Mouse (Mus musculus) lung, adult 18-20 months (tissue): ENCODE measurements around the gene Abhd6.

Experiments used
- DNase-seq, 2 experiments: peaks; one replicate each; pipeline ENCODE4 v3.0.0; 2022; ENCODE audit warnings: mixed read lengths in 2 of 2

The Abhd6 gene

DNA sequence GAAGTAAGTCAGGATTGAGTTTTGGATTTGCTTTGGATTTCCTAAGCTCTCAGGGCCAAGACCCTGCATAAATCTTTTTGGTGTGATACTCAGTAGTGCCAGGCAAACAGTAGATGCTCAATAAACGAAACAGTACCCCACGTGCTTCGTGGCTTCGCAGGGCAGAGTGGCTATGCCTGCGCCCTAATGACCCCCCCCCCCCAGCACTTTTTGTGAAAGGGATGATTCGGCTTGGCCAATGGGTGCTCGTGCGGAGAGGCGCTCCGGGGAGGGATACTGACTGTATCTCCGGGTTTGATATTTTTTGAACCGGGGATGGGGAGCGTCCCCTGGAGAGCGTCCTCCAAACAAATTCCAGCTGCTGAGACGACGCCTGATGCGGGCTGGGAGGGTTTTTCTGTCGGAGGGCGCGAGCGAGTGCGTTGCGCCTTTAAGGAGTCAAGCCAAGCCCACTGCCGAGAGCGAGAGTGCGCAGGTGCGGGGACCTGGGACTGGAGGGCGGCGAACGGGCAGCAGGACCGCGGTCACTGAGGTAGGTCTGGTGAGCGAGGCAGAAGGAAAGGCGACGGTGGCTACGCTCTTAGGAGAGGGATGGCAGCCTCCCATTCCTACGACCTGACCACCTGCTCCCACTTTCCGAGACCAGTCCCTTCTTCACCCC, at the start of gene Abhd6:
Abhd6 (plus strand) TSS at position 471 of the 661 bp plus-strand sequence.
- peak; percentile 84 to 86 for DNase-seq

DNA sequence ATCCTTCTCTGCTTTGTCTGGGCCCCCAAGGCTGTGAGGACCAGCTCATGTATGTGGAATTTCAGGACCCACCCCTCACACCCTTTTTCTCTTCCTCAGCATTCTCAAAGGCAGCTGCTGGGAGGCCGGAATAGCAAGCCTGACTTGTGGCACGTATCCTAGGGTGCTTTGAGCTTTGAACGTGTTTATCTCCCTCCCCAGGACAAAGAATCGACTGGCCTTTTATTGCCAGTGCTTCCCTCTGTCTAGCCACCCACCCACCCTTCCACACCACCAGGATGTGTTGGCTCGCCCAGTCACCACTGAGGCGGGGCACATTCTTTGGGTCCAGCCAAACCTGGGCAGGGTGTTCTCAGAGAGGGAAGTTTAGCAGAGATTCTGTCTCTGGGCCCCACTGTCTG, 48.6 kb upstream of the Abhd6 start:
- peak in 1 of 2 experiments; percentile 59 for DNase-seq

DNA sequence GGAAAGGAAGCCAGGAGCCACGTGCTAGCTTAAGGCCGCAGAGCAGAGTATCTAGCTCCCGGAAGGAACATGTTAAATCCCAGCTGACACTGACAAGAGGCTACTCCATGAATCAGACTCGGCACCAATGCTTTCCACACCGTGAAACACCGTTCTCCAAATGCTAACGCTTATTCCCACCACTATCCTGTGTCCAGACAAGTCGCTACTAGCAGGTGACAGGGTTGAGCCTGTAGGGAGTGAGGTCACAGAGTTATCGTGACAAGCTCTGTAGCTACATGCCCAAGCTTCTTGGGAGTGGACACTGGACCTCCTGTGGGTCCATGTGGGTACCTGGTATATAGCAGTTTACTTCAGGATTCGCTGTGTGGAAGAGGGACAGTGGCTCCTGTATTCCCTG, 46.3 kb upstream of the Abhd6 start:
- DNase-seq: no peak

DNA sequence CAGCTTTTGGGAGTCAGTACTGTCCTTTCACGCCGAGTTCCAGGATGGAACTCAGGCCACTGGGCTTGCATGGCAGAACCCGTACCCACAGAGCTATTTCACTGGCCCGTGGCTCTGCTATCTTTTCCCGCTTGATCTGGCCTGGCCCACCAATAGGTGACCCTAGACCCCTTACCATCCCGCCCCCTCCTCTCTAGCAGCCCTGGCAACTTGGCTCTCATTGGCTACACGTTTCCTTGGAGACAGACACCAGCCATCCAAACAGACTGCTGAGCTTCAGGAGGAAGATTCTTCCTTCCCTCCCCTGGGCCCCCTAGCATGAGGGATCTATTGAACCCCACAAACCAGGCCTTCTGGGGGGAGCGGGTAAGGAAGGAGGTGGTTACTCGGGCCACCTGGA, 45.7 kb upstream of the Abhd6 start, which contains the start of gene Gm45521:
Gm45521 (plus strand) TSS at position 240 of the 400 bp plus-strand sequence.
- DNase-seq: no peak

DNA sequence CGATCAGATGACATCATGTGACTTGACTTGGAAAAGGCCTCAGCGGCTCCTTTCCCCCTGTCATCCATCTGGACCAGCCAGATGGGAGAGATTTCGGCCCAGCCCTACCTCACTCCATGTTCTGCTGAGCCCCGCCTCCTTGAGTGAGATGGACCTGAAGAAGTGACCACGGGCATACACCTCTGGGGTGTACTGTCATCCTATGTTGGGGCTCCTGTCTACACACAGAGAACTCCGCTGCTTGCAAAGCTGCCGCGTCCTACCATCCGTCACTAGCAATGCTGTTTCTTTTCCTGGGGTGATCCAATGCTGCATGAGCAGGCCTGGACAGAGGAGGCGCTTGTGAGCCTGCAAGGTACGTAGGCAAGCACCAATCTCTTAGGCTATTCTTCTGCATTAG, 42.1 kb upstream of the Abhd6 start:
- no peak for DNase-seq

DNA sequence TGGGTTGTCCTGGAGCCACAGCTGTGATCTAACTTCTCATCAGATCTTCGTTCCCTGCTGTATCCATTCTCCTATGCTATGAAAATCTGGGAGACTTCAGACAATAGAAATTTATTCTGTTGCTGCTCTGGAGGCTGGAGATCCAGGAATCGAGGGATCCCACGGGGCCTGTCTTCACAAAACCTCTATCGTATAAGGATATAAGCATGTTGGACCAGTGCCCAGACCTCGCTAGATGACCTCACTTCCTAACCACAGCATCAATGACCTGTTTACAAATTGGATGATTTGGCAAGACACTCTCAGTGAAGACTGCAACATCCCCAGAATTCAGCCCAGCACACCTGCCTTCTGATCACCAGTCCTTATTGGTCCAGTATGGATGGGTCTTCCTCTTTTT, 41.0 kb upstream of the Abhd6 start:
- DNase-seq: no peak

DNA sequence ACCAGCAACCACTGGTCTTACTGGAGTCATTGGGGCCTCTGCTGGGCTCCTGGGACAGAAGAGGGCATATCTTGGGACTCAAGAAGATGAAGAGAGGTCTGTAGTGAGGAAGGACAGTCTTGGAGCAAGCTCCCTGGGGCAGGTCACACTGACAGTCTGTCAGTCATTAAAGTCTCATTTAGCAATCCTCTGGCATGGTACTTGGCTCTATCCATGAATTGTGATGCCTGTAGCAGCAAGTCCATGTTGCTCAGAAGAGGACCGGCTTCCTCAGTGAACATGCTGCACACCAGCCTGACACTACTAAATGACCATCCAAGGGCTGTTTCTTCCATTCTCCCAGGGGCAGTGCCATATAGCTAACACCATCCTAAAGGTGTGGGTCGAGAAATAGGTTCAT, 40.1 kb upstream of the Abhd6 start:
- DNase-seq: no peak

DNA sequence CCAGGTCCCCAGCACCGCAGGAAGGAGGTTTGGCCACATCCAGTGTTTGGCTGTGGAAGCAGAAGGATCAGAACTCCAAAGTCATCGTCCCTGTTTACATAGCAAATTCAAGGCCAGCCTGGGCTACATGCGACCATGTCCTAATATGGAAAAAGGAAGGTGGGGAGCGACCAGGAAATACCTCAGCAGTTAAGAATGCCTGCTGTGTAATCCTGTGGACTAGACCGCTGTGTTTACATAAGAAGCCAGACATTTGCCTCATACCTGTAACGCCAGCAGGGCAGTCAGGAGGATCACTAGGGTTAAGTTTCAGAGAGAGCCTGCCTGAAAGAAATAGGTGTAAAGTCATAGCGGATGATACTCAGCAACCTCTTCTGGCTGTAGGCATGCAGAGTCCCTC, 39.5 kb upstream of the Abhd6 start:
- no peak for DNase-seq

DNA sequence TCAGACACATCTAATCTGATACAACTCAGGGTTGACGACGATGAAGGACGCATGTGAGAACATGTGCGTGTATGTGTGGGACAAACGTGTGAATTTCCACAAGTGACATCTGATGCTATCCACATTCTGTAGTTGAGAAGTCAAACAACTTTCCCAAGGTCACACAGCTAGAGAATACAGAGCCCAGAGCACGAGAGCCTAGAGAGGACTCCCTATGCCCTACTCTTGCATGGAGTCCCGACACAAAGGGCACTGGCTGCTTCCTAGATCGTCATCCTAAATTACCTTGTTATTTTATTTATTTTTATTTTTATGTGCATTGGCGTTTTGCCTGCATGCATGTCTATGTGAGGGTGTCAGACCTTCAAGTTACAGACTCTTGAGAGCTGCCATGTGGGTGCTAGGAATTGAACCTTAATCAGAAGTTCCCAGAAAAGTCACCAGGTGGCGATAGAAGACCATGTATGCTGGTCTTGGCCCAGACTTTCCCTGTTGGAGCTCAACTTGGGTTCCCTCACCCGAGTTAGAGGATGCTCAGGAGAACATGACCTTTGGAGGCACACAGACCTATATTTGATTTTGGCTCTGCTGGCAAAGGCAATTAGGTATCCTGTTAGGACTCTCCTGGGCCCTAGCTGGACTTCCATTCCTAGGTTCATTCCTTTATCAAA, 38.3 kb upstream of the Abhd6 start:
- DNase-seq: peak; percentile 40 to 69

DNA sequence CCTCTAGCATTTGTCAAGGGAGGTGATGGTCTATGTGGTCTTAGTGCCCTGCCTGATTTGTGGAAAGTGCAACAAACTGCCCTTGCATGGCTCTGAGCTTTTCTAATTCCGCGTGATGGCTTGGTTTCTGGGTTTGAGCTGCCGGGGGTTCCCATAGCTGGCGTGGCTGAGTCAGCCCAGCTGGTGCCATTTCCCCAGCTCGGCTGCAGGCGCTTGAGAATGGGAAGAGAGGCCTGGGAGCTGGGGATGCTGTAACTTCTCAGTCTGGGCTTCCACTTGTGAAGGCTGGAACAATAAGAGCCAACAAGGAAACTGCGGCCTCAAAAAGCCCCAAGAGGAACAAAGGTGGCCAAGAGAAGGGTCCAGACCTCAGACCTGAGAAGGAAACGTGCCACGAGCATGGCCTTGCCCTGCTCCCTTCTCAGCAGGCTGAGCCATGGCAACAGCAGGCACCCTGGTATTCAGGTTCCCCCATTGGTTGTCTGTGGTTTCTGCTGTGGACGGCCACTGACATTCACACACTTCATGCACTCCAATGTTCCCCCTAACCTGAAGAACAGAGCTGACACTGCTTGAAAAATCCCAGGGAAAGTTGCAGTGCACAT, 30.7 kb upstream of the Abhd6 start:
- DNase-seq: no peak

DNA sequence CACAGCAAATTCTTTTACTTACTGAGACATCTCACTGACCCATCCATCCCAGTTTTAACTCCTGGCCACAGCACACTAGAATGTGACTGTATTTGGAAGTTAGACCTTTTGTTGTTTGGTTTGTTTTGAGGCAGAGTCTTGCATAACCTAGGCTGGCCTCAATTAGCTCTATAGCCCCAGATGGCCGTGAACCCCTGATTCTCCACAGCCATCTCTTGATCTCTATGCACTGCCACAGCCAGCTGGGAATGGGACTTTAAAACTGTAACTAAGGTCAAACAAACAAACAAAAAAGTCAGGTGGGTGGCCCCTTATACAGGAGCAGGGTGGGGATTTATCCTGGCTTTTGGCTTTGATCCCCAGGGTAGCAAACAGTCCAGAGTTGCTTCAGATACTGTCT, 28.1 kb upstream of the Abhd6 start:
- no peak for DNase-seq

DNA sequence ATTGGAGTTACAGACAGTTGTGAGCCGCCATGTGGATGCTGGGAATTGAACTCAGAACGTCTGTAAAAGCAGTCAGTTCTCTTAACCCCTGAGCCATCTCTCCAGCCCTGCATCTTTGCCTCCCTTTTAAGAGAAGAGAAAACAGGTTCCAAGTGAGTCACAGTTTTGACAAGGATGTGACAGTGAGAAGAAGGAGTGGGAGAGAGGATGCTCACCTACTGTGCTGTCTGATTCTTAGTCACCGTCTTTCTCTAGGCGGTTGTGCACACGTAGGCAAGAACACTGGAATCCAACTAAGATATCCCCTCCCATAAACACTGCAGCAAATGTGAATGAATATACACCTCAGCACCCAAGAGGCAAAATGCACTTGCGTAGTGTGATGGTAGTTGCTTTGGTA, 27.5 kb upstream of the Abhd6 start:
- no peak for DNase-seq

DNA sequence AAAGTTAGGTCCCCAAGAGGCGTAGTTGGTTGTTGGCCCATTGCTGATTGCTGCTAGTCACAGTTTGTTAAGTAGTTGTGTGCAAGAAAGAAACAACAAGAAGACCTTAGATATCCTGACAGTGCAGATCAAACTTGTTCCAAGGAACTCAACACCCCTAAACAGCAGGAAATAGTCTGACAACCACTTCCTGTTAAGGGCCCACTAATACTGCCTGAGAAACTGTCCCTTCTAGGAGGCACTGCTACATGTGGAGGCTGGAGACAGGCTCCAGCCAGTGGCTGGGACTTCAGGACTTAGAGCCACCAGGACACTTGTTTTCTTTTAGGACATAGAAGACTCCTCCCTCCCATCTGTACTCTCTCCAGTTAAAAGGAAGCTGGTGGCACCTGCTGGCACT, 25.2 kb upstream of the Abhd6 start:
- DNase-seq: no peak

DNA sequence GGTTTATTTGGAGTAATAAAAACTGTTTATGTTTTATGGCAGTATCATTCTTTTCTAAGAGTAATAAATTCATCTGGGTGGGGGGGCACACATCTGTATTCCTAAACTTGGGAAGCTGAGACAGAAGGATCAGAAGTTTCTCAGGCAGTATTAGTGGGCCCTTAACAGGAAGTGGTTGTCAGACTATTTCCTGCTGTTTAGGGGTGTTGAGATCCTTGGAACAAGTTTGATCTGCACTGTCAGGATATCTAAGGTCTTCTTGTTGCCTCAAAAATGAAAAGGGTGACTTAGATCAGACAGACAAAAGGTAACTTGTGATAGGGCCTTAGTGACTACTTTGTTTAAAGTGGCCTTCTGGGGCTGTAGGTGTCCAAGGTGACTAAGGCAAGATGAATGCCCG, 24.5 kb upstream of the Abhd6 start:
- no peak for DNase-seq

DNA sequence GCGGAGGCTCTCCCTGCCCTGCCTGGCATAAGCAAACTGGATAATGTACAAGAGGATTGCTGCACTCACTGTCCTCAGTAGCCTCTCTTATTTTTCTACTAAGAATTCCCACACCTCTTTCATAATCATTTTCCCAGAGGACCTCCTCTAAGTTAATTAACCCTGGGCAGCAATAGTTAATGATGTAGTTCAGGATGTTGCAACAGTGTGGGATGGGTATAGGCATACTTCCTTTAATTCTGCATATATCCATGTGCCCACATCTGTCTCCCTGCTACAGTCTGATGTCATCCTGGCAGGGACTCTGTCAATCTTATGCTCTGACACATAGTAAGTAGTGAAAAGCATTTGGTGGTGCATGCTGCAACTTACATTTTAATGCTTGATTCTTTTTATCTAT, 21.5 kb upstream of the Abhd6 start:
- no peak for DNase-seq

DNA sequence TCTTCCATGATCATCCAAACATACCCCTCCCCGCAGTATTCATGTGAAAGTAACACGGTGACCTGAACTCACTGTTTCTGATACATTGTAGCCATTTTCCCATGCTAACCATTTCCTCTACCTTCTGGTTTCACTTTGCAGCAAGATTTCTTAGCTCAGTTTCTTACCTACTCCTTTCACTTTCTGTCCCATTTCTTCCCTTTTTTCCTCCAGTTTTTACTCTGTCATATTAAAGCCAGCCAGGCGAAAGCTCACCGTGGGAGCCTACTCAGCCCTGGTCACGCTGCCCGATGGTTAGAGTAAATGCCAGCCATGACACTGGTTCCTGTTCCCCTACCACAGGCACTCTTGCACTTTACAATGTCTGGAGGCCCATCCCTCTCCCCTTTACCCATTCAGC, 15.8 kb upstream of the Abhd6 start:
- DNase-seq: no peak

DNA sequence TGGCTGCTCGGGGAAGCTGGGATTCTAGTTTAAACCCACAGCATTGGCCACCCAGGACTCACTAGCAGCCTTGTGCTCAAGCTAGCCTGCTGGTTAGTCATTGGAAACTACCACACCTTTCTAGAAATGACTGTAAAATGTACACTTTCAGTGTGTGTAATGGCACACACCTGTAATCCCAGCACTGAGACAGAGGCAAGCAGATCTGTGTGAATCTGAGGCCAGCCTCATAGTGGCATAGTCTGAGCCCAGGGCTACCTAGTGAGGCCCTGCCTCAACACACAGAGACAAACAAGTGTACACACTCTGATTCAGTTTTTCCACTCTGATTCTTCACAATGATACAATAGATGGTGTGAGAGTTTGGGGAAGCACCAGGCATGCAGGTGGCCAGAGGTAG, 13.3 kb upstream of the Abhd6 start:
- DNase-seq: no peak

DNA sequence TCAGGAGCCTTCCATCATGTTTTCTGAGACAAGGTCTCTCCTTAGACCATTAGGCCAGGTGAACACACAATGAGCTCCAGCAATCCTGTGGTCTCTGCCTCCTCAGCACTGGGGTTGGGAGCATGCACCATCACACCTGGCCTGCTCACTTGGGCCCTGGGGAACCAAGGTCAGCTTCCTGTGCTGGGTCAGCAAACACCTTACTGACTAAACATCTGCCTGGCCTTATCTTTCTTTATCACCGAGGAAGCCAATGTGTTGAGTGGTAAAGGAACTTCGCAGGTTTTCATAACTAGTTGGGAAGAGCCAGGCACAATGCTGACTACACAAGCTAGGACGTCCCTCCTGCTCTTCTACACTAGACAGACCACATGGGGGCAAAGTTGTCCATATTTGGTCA, 12.7 kb upstream of the Abhd6 start:
- no peak for DNase-seq

DNA sequence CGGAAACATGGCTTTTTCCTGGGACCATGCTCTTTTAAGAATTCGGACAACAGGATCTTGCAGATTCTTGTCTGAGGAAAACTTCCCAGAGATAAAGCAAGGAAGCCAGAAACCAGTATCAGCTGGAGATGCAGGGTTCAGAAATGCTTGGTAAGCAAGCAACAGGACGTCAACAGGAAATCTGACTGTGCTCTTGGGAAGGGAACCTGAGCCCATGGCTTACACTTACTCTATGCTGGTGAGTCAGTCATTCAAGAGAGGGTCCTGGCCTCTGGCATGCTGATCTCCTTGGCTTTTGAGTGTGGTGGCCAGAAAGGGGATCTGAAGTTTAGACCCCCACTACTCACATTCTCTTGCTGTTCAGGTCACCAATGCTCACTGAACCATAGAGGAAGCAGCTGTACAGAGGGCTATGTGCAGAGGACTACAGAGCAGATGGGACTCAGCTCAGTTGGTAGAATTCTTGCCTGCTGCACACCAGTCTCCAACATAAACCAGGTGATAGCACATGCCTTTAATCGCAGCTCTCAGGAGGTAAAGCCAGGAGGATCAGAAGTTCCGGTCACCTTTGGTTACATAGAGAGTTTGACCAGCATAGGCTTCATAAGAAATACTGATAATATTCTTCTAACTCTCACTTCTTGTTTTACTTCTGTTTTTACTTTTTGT, 11.5 kb upstream of the Abhd6 start:
- DNase-seq: no peak

DNA sequence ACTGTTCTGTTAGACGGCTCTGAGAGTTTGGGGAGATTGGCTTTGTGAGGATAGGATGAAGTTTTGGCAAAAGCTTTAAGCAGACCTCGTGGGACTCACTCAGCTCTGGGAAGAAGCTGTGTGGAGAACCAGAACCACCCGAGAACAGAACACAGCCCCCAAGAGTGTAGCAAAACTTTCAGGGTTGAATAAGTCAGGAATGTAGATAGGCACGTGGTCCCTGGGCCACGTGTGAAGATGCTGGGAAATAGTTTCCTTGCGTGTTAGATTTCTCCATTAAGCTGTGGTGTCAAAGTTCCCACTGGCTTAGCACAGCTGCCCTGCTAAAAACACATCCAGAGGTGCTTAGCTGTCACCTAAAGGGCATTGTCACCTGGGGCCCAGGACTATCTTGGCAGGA, 10.5 kb upstream of the Abhd6 start:
- DNase-seq: no peak

DNA sequence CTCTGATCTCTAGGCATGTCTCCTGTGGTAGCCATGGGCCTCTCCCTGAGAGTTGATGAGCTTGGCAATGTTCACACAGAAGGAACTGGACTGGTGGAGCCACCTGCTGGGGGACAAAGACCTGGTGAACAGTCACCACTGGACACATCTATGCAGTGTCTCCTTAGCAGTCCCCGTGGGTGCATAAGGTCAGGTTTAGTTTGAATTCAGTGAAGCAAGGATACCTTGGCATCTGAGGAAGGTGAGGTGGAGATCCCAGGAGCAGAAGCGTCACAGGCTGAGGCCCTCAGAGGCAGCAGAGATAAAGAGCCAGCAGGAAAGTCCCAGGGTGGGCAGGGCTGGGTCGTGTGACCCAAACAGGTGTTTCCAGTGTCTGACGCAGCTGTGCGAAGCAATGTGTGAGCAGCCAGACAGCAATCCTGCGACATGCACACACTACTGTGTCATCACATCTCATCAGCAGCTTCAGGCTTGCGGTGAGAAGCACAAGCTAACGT, 8.4 kb upstream of the Abhd6 start, which contains the start of gene Dnase1l3:
Dnase1l3 (minus strand) TSS at position 303 of the 497 bp plus-strand sequence.
- DNase-seq: peak; percentile 29 to 39

DNA sequence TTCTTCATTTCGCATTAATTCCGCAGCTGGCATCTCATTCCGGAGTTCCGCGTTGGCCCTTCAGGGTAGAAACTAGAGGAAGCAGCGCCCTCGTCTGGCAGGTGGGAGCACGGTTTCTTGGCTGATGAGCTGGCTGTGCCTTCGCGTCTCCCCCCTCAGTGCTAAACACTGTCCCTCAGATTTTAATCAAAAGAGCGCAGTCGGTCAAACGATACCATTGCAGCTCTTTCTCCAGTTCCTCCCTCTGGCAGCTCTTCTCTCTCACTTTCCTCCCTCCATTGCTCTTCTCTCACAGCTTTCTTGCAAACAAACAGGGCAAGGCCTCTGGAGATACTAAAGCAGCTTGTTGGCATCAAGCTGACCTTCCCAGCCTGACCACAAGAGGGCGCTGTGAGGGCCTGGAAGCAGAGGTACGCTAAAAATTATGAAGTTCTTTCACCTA, 5.4 kb upstream of the Abhd6 start:
- peak; percentile 88 to 90 for DNase-seq

DNA sequence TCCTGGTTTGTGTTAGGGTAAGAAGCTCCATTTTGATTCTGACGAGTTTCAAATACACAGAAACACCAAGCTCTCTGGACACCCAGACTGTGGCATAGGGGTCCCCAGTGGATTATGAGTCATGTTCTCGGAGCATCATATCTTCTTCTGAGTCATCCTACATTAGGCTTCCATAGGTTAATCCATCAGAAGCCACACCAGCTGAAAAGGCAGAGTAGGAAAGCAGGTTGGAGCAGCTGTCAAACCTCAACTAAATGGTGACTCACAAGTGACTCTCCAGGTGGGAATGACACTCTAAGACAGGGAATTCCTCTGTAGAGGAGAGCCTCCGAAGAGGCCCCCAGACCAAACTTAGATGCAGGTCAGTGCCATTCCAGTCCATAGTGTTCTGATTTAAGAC, 3.7 kb upstream of the Abhd6 start:
- DNase-seq: no peak
